8 mouse cellular contexts compared by ENCODE assay signal in genomic region chr1:177321655-177322306, GRCm38 (mm10).
DNase-seq lines count a peak whose midpoint lies in the region; ATAC-seq and TF ChIP-seq lines count a peak whose summit lies in the region.

No protein-coding gene starts in this region.

- ATAC-seq in kidney, embryonic 16.5 days (ENCODE audit: low FRiP score, low TSS enrichment), result peak; percentile 47; the same call in 1 of the 2 replicates
- 0 out of 2 replicates have a peak, but pooled peaks have one; percentile 12 for ATAC-seq in hindbrain, embryonic 14.5 days (ENCODE audit: low FRiP score)

- peaks cover 3% of the 10 kb centered on the region; the same call in 1 of the 2 replicates for H3K4me1 ChIP-seq in kidney, embryonic 16.5 days (ENCODE audit: insufficient read depth, low read length)
- H3K4me1 ChIP-seq in kidney, adult 2 months (ENCODE audit: control insufficient read depth, insufficient read depth, low read length), result peaks cover 2% of the 10 kb centered on the region; the same call in 1 of the 2 replicates
- H3K4me1 ChIP-seq in E14TG2a.4 (replicated peaks; ENCODE audit: low read depth, low read length), result peaks cover 20% of the 10 kb centered on the region
- H3K4me1 ChIP-seq in hindbrain, embryonic 14.5 days (replicated peaks; ENCODE audit: control insufficient read depth, insufficient read depth, low read length), result 0 out of 2 replicates have a peak, but pooled peaks cover 4% of the 10 kb centered on the region

- no peak overlapping the region for H3K4me3 ChIP-seq in kidney, embryonic 16.5 days (ENCODE audit: low read length)
- no peak overlapping the region for H3K4me3 ChIP-seq in kidney, adult 2 months (ENCODE audit: insufficient read depth, low read depth, low read length)
- 0 out of 2 replicates have a peak overlapping the region, but pooled peaks have one; percentile 29 for H3K4me3 ChIP-seq in E14TG2a.4 (replicated peaks; ENCODE audit: low read length)
- H3K4me3 ChIP-seq in hindbrain, embryonic 14.5 days (replicated peaks; ENCODE audit: low read length), result no peak overlapping the region

- no peak overlapping the region for H3K4me2 ChIP-seq in kidney, embryonic 16.5 days (replicated peaks; ENCODE audit: low read depth, low read length)
- H3K4me2 ChIP-seq in hindbrain, embryonic 14.5 days (replicated peaks), result no peak overlapping the region

- no peak overlapping the region for H3K27ac ChIP-seq in kidney, embryonic 16.5 days (ENCODE audit: low read length)
- H3K27ac ChIP-seq in kidney, adult 2 months (ENCODE audit: insufficient read depth, low read depth, low read length), result no peak overlapping the region
- no peak overlapping the region for H3K27ac ChIP-seq in hindbrain, embryonic 14.5 days

- H3K27me3 ChIP-seq in kidney, embryonic 16.5 days (ENCODE audit: insufficient read depth, low read length), result no peaks in the 10 kb centered on the region
- 0 out of 2 replicates have a peak, but pooled peaks cover 3% of the 10 kb centered on the region for H3K27me3 ChIP-seq in kidney, adult 2 months (replicated peaks; ENCODE audit: control insufficient read depth, insufficient read depth, low read length)
- H3K27me3 ChIP-seq in E14TG2a.4 (ENCODE audit: insufficient read depth, low read length), result peaks cover 34% of the 10 kb centered on the region
- H3K27me3 ChIP-seq in hindbrain, embryonic 14.5 days (ENCODE audit: control insufficient read depth, insufficient read depth, low read length), result no peaks in the 10 kb centered on the region
- no peaks in the 10 kb centered on the region for H3K27me3 ChIP-seq in splenic B cell, adult 2 months (ENCODE audit: control insufficient read depth, insufficient read depth, low read length, poor library complexity, severe bottlenecking)

- no peaks in the 10 kb centered on the region for H3K9me3 ChIP-seq in kidney, embryonic 16.5 days (ENCODE audit: low read length)
- H3K9me3 ChIP-seq in E14TG2a.4 (ENCODE audit: low read length), result no peaks in the 10 kb centered on the region
- H3K9me3 ChIP-seq in hindbrain, embryonic 14.5 days (ENCODE audit: control insufficient read depth, low read length), result no peaks in the 10 kb centered on the region

- 36% methylated on average over 5 of the region's 5 CpGs for WGBS in kidney, embryonic 16.5 days
- WGBS in kidney, adult 2 months, result 55% methylated on average over 5 of the region's 5 CpGs
- WGBS in hindbrain, embryonic 14.5 days, result 39% methylated on average over 5 of the region's 5 CpGs

- no peaks in the 10 kb centered on the region for H3K36me3 ChIP-seq in kidney, embryonic 16.5 days (ENCODE audit: insufficient read depth, low read length)
- H3K36me3 ChIP-seq in kidney, adult 2 months (ENCODE audit: control insufficient read depth, insufficient read depth, low read length), result no peaks in the 10 kb centered on the region
- no peaks in the 10 kb centered on the region for H3K36me3 ChIP-seq in E14TG2a.4 (ENCODE audit: insufficient read depth, low read length)
- H3K36me3 ChIP-seq in hindbrain, embryonic 14.5 days (replicated peaks; ENCODE audit: control insufficient read depth, insufficient read depth), result no peaks in the 10 kb centered on the region
- no peaks in the 10 kb centered on the region for H3K36me3 ChIP-seq in splenic B cell, adult 2 months (ENCODE audit: control insufficient read depth, insufficient read depth, low read length, poor library complexity, severe bottlenecking)

- no peak for DNase-seq in kidney, adult 2 months
- peak; percentile 15 for DNase-seq in cerebellum, postnatal 14 days
- DNase-seq in hindbrain, embryonic 14.5 days (ENCODE audit: low spot score), result no peak
- DNase-seq in splenic B cell, adult 2 months (ENCODE audit: low read depth, low spot score), result peak; percentile 66
- no peak for DNase-seq in thymus, adult 18-20 months
- no peak for DNase-seq in thymus, postnatal 0 days (ENCODE audit: low spot score)

- no peak overlapping the region for H3K9ac ChIP-seq in kidney, embryonic 16.5 days (replicated peaks; ENCODE audit: low read length)
- no peak overlapping the region for H3K9ac ChIP-seq in hindbrain, embryonic 14.5 days

- TF ChIP-seq CTCF in kidney, adult 2 months (conservative IDR thresholded peaks at IDR 0.05; ENCODE audit: insufficient read depth, insufficient read length, low read depth, low read length), result no peak
- TF ChIP-seq CTCF in E14TG2a.4 (conservative IDR thresholded peaks at IDR 0.05; ENCODE audit: low read length), result no peak

- no peak for TF ChIP-seq POLR2A in kidney, adult 2 months (IDR thresholded peaks at IDR 0.05; ENCODE audit: low read depth, low read length)

Comparison
In these comparisons a context has a peak if more than half of its experiments do, and no peak if none do; other contexts are left out.
1. DNase-seq: peak in cerebellum, postnatal 14 days (2 of 2) and splenic B cell, adult 2 months (single experiment); none in kidney, adult 2 months (single experiment), hindbrain, embryonic 14.5 days (single experiment), thymus, adult 18-20 months (0 of 2) and thymus, postnatal 0 days (single experiment).